Mouse (Mus musculus) midbrain, embryonic 10.5 days (tissue): ENCODE results near the gene Naa20. TPM values are rescaled to one million over a fixed set of nuclear protein-coding genes. Genes with fewer than 3 reads are reported as not detected.
A peak's percentile ranks its signal among the peaks of the same experiment; 100 is the strongest.

Source experiments
- DNase-seq: peaks from one replicate; pipeline ENCODE4 v3.0.0-alpha.2; 2017; ENCODE audit warnings: low spot score
- H3K27ac ChIP-seq: fragments of 300-500 bp; sonication (generic); replicated peaks from 2 replicates; pipeline ENCODE4 v1.5.1; 2016; ENCODE audit warnings: mild to moderate bottlenecking
- H3K27me3 ChIP-seq: fragments of 300-500 bp; sonication (generic); 2 replicates; pipeline ENCODE4 v1.6.1; 2016; ENCODE audit warnings: low read depth, mild to moderate bottlenecking; ENCODE audit not compliant: poor library complexity, severe bottlenecking
- H3K36me3 ChIP-seq: fragments of 300-500 bp; sonication (generic); 2 replicates; pipeline ENCODE4 v1.6.1; 2016; ENCODE audit warnings: mild to moderate bottlenecking, moderate library complexity
- H3K4me1 ChIP-seq: fragments of 300-500 bp; sonication (generic); 2 replicates; pipeline ENCODE4 v1.6.1; 2016
- H3K4me3 ChIP-seq: fragments of 300-500 bp; sonication (generic); 2 replicates; pipeline ENCODE4 v1.5.1; 2016; ENCODE audit warnings: mild to moderate bottlenecking, moderate library complexity
- H3K9me3 ChIP-seq: fragments of 300-500 bp; sonication (generic); replicated peaks from 2 replicates; pipeline ENCODE4 v1.6.1; 2016; ENCODE audit warnings: mild to moderate bottlenecking
- WGBS: fragments of 180-500 bp; shearing (Covaris S2); methylation state at CpG from one replicate; pipeline ENCODE4 v1.1.7; 2016; 5-methylcytosine and 5-hydroxymethylcytosine counted together
- polyA plus RNA-seq: library from polyadenylated mRNA; unstranded; fragments of >200 nt; fragmentation: Nextera tagmentation; extraction: Ambion mirVana; gene quantifications from 2 replicates; pipeline ENCODE4 v1.2.1, GENCODE M21; 2016

Gene Naa20
- 150 and 151 TPM in 2 replicates for polyA plus RNA-seq

- Histone ChIP-seq H3K27ac (peak within 1 kb of the TSS; percentile 92), H3K9me3 (no peaks in the 10 kb centered on the region), H3K4me3 (peak within 1 kb of the TSS; percentile 69), H3K27me3 (no peaks in the 10 kb centered on the region), H3K36me3 (peaks cover 16% of the 10 kb centered on the region), H3K4me1 (peaks cover 24% of the 10 kb centered on the region)
- 84% methylated on average over 6 of the region's 6 CpGs for WGBS
- no peak for DNase-seq
These were observed at the start of gene Naa20 for GRCm38 (mm10) chr2:145901861-145902260. TSS of gene Naa20 (plus strand) at chr2:145902099.

- H3K9me3 ChIP-seq: no peaks in the 10 kb centered on the region
- DNase-seq: no peak
- no peak overlapping the region for H3K4me3 ChIP-seq
- H3K27me3 ChIP-seq: peaks cover 10% of the 10 kb centered on the region; the same call in 1 of the 2 replicates
- H3K36me3 ChIP-seq: no peaks in the 10 kb centered on the region
- peaks cover 23% of the 10 kb centered on the region for H3K4me1 ChIP-seq
- WGBS: 91% methylated on average over 9 of the region's 9 CpGs
- no peak overlapping the region for H3K27ac ChIP-seq
These were observed 46.1 kb upstream of the Naa20 start for GRCm38 (mm10) chr2:145855831-145856230.

GRCm38 (mm10) chr2:145857864-145858263 lies 44.0 kb upstream of the Naa20 start:
- WGBS: 92% methylated on average over 8 of the region's 8 CpGs
- H3K4me3 ChIP-seq: no peak overlapping the region
- H3K36me3 ChIP-seq: no peaks in the 10 kb centered on the region
- no peaks in the 10 kb centered on the region for H3K9me3 ChIP-seq
- no peak overlapping the region for H3K27ac ChIP-seq
- H3K4me1 ChIP-seq: peaks cover 35% of the 10 kb centered on the region
- no peak for DNase-seq
- H3K27me3 ChIP-seq: peaks cover 18% of the 10 kb centered on the region

- Histone ChIP-seq H3K4me3 (peak overlapping the region; percentile 55), H3K4me1 (peaks cover 35% of the 10 kb centered on the region), H3K9me3 (no peaks in the 10 kb centered on the region), H3K27me3 (peaks cover 18% of the 10 kb centered on the region), H3K27ac (peak overlapping the region; percentile 83), H3K36me3 (no peaks in the 10 kb centered on the region)
- WGBS: 65% methylated on average over 7 of the region's 7 CpGs
- no peak for DNase-seq
These were observed 42.4 kb upstream of the Naa20 start for GRCm38 (mm10) chr2:145859442-145859931.

- H3K27ac ChIP-seq: peak overlapping the region; percentile 83
- WGBS: 7% methylated on average over 40 of the region's 40 CpGs
- H3K4me3 ChIP-seq: peak overlapping the region; percentile 55
- peak; percentile 68 for DNase-seq
- H3K36me3 ChIP-seq: no peaks in the 10 kb centered on the region
- peaks cover 18% of the 10 kb centered on the region for H3K27me3 ChIP-seq
- no peaks in the 10 kb centered on the region for H3K9me3 ChIP-seq
- peaks cover 35% of the 10 kb centered on the region for H3K4me1 ChIP-seq
These were observed 41.7 kb upstream of the Naa20 start for GRCm38 (mm10) chr2:145859932-145860801.

- H3K4me3 ChIP-seq: peak overlapping the region; percentile 55
- DNase-seq: no peak
- H3K9me3 ChIP-seq: no peaks in the 10 kb centered on the region; the same call in 1 of the 2 replicates
- peak overlapping the region; percentile 83 for H3K27ac ChIP-seq
- no peaks in the 10 kb centered on the region for H3K36me3 ChIP-seq
- WGBS: 64% methylated on average over 8 of the region's 8 CpGs
- peaks cover 35% of the 10 kb centered on the region for H3K4me1 ChIP-seq
- peaks cover 18% of the 10 kb centered on the region for H3K27me3 ChIP-seq
These were observed 40.4 kb upstream of the Naa20 start for GRCm38 (mm10) chr2:145861193-145862123.

- Histone ChIP-seq H3K27me3 (peaks cover 18% of the 10 kb centered on the region), H3K36me3 (no peaks in the 10 kb centered on the region), H3K27ac (peak overlapping the region; percentile 68), H3K4me1 (peaks cover 35% of the 10 kb centered on the region), H3K9me3 (no peaks in the 10 kb centered on the region; the same call in 1 of the 2 replicates), H3K4me3 (peak overlapping the region; percentile 17; the same call in 1 of the 2 replicates)
- no peak for DNase-seq
- WGBS: 41% methylated on average over 10 of the region's 10 CpGs
These were observed 39.6 kb upstream of the Naa20 start for GRCm38 (mm10) chr2:145862206-145862817.

GRCm38 (mm10) chr2:145865344-145865743 lies 36.6 kb upstream of the Naa20 start:
- Histone ChIP-seq H3K4me3 (no peak overlapping the region), H3K27me3 (peaks cover 12% of the 10 kb centered on the region), H3K4me1 (peaks cover 24% of the 10 kb centered on the region), H3K9me3 (no peaks in the 10 kb centered on the region; the same call in 1 of the 2 replicates), H3K36me3 (no peaks in the 10 kb centered on the region), H3K27ac (no peak overlapping the region)
- 82% methylated on average over 3 of the region's 3 CpGs for WGBS
- no peak for DNase-seq

GRCm38 (mm10) chr2:145866238-145866637 lies 35.7 kb upstream of the Naa20 start:
- no peak for DNase-seq
- no peak overlapping the region for H3K27ac ChIP-seq
- WGBS: 95% methylated on average over 3 of the region's 3 CpGs
- H3K9me3 ChIP-seq: no peaks in the 10 kb centered on the region; the same call in 1 of the 2 replicates
- H3K4me3 ChIP-seq: no peak overlapping the region
- H3K27me3 ChIP-seq: peaks cover 4% of the 10 kb centered on the region
- no peaks in the 10 kb centered on the region for H3K36me3 ChIP-seq
- peaks cover 15% of the 10 kb centered on the region for H3K4me1 ChIP-seq

GRCm38 (mm10) chr2:145866695-145867449 lies 35.0 kb upstream of the Naa20 start:
- peaks cover 8% of the 10 kb centered on the region for H3K4me1 ChIP-seq
- H3K9me3 ChIP-seq: no peaks in the 10 kb centered on the region; the same call in 1 of the 2 replicates
- H3K4me3 ChIP-seq: no peak overlapping the region
- H3K27ac ChIP-seq: no peak overlapping the region
- 94% methylated on average over 11 of the region's 11 CpGs for WGBS
- no peaks in the 10 kb centered on the region for H3K27me3 ChIP-seq
- DNase-seq: no peak
- H3K36me3 ChIP-seq: no peaks in the 10 kb centered on the region

- H3K4me1 ChIP-seq: no peaks in the 10 kb centered on the region
- no peak overlapping the region for H3K27ac ChIP-seq
- 90% methylated on average over 4 of the region's 4 CpGs for WGBS
- H3K27me3 ChIP-seq: no peaks in the 10 kb centered on the region
- H3K9me3 ChIP-seq: no peaks in the 10 kb centered on the region; the same call in 1 of the 2 replicates
- H3K36me3 ChIP-seq: no peaks in the 10 kb centered on the region
- no peak for DNase-seq
- H3K4me3 ChIP-seq: no peak overlapping the region
These were observed 30.6 kb upstream of the Naa20 start for GRCm38 (mm10) chr2:145871308-145871707.
